Mouse (Mus musculus): ENCODE results near the gene Sult5a1. TPM values are rescaled to one million over a fixed set of nuclear protein-coding genes. Genes with fewer than 3 reads are reported as not detected.
A peak's percentile ranks its signal among the peaks of the same experiment; 100 is the strongest.
"Not testable (repeated sequence)": the region's sequence is repeated elsewhere in the genome, so short reads cannot be mapped to it uniquely, and the experiment has no call there.

The Sult5a1 gene
- polyA plus RNA-seq, 1 experiment from 2014 or later: 6.8 TPM

- peak; percentile 35 for DNase-seq (ENCODE audit: low spot score)
- H3K9me3 ChIP-seq (ENCODE audit: control insufficient read depth, low read length); H3K27me3 ChIP-seq (ENCODE audit: control insufficient read depth, insufficient read depth, low read length); ATAC-seq (ENCODE audit: insufficient number of reproducible peaks, low FRiP score, low TSS enrichment, low read depth); H3K4me1 ChIP-seq (ENCODE audit: control insufficient read depth, insufficient read depth, low read length): not testable (repeated sequence)
- WGBS: under 1% methylated on average over 15 of the region's 26 CpGs
- Histone ChIP-seq H3K36me3 (ENCODE audit: control insufficient read depth, insufficient read depth, low read length) (peaks cover 13% of the 10 kb centered on the region), H3K9ac (ENCODE audit: low read length) (peak overlapping the region; percentile 96), H3K4me2 (ENCODE audit: low read depth, severe bottlenecking) (peak overlapping the region; percentile 59), H3K4me3 (ENCODE audit: low read depth, low read length) (peak overlapping the region; percentile 94), H3K27ac (replicated peaks; ENCODE audit: low read depth, low read length) (peak overlapping the region; percentile 93)
Measured at GRCm38 (mm10) chr8:123102855-123103254, 55.3 kb downstream of the Sult5a1 start.

DNA sequence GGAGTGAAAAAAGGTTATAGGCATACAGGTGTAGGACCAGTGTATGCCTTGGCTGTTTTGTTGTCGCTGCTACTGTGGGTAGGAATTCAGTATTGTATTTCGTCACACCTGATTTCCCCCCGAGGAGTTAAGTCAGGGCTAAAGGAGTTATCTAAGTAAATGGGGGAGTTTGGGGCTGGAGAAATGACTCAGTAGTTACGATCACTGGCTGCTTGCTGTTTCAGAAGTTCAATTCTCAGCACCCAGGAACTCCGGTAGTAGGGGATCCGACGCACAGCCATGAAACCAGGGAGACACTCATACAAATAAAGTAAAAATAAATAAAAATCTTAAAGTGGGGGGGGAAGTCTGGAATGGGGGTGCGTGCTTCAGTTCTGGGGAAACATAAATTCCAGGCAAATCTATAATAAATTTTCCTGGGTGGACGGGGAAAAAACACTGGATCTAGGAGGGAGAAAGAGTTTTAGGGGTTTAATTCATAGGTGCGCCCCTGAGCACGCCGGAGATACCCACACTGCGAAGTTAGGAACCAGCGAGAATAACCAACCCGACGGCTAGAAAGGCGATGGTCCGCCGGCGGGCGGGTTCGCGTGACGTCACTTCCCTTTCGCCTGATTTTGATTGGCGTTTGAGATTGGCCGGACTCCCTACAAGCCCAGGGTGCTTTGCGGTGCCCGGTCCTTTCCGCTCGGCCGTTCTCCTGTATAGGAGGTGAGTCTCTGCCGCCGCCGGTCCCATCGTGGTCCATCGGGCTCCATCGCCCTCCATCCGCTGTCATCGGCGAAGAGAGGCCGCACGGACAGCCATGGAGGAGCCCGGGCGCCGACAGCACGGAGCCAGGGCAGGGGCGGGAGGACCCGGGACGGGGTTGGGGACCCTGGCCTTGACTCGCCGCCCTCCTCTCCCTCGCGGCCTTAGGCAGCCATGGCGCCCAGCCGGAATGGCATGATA is 56.1 kb downstream of the Sult5a1 start, which contains the start of gene Rpl13:
TSS of gene Rpl13 (plus strand) at position 616 of the 951 bp plus-strand sequence.
- Histone ChIP-seq H3K4me2 (ENCODE audit: low read depth, severe bottlenecking) (peak within 1 kb of the TSS; percentile 60), H3K9ac (ENCODE audit: low read length) (peak within 1 kb of the TSS; percentile 96), H3K4me3 (ENCODE audit: low read depth, low read length) (peak within 1 kb of the TSS; percentile 94), H3K27ac (replicated peaks; ENCODE audit: low read depth, low read length) (peak within 1 kb of the TSS; percentile 93), H3K4me1 (ENCODE audit: control insufficient read depth, insufficient read depth, low read length) (peaks cover 7% of the 10 kb centered on the region; the same call in 1 of the 2 replicates), H3K36me3 (ENCODE audit: control insufficient read depth, insufficient read depth, low read length) (peaks cover 21% of the 10 kb centered on the region), H3K9me3 (ENCODE audit: control insufficient read depth, low read length) (no peaks in the 10 kb centered on the region), H3K27me3 (ENCODE audit: control insufficient read depth, insufficient read depth, low read length) (no peaks in the 10 kb centered on the region)
- ATAC-seq (ENCODE audit: insufficient number of reproducible peaks, low FRiP score, low TSS enrichment, low read depth) (peak; percentile 93), DNase-seq (ENCODE audit: low spot score) (peak; percentile 98)
- WGBS: 1% methylated on average over 56 of the region's 56 CpGs

- Histone ChIP-seq H3K4me1 (ENCODE audit: control insufficient read depth, insufficient read depth, low read length) (peaks cover 7% of the 10 kb centered on the region; the same call in 1 of the 2 replicates), H3K27ac (replicated peaks; ENCODE audit: low read depth, low read length) (no peak overlapping the region), H3K9ac (ENCODE audit: low read length) (no peak overlapping the region), H3K4me3 (ENCODE audit: low read depth, low read length) (no peak overlapping the region), H3K9me3 (ENCODE audit: control insufficient read depth, low read length) (no peaks in the 10 kb centered on the region), H3K36me3 (ENCODE audit: control insufficient read depth, insufficient read depth, low read length) (peaks cover 22% of the 10 kb centered on the region), H3K27me3 (ENCODE audit: control insufficient read depth, insufficient read depth, low read length) (no peaks in the 10 kb centered on the region), H3K4me2 (ENCODE audit: low read depth, severe bottlenecking) (no peak overlapping the region)
- DNase-seq (ENCODE audit: low spot score): no peak
- 77% methylated on average over 4 of the region's 4 CpGs for WGBS
- ATAC-seq (ENCODE audit: insufficient number of reproducible peaks, low FRiP score, low TSS enrichment, low read depth): no peak
Measured at GRCm38 (mm10) chr8:123101244-123101643, 56.9 kb downstream of the Sult5a1 start.

GRCm38 (mm10) chr8:123100288-123100687 is 57.8 kb downstream of the Sult5a1 start:
- Histone ChIP-seq H3K4me3 (ENCODE audit: low read depth, low read length) (no peak overlapping the region), H3K9ac (ENCODE audit: low read length) (no peak overlapping the region), H3K4me2 (ENCODE audit: low read depth, severe bottlenecking) (no peak overlapping the region), H3K36me3 (ENCODE audit: control insufficient read depth, insufficient read depth, low read length) (peaks cover 22% of the 10 kb centered on the region), H3K27ac (replicated peaks; ENCODE audit: low read depth, low read length) (no peak overlapping the region), H3K9me3 (ENCODE audit: control insufficient read depth, low read length) (no peaks in the 10 kb centered on the region), H3K4me1 (ENCODE audit: control insufficient read depth, insufficient read depth, low read length) (peaks cover 7% of the 10 kb centered on the region; the same call in 1 of the 2 replicates), H3K27me3 (ENCODE audit: control insufficient read depth, insufficient read depth, low read length) (no peaks in the 10 kb centered on the region)
- no peak for ATAC-seq (ENCODE audit: insufficient number of reproducible peaks, low FRiP score, low TSS enrichment, low read depth)
- 47% methylated on average over 8 of the region's 8 CpGs for WGBS
- DNase-seq (ENCODE audit: low spot score): no peak

DNA sequence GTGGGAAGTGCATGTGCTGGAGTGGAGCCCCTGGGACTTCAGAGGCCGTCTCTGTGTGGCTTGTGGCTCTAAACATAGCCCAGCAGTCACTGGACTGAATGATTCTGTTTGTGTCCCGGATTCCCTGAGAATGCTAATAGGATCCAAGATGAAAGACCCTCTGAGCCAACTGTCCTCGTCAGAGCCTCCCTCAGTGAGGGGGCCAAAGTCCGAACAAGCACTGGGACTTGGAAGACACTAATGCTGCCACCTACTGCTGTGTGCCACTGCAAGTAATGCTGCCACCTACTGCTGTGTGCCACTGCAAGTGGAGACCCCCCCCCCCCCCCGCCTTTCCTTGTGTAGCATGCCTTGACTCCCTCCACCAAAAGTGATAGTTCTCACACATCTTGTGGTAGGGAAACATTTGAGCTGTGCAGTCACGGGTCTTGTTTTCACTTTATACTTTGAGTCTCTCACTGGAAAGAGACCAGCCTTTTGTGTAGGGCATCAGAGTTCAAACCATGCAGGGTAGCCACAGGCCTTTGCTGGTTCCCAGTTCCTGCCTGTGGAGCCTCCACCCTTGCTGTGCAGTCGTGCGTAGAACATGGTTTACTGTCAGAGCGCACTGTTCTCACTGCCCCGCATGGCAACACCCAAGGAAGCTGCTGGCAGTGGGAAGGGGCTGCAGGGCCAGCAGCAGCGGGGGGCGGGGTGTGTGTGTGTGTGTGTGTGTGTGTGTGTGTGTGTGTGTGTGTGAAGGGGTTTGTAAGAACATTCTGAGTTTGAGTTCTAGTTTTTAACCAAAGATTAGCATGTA is 60.1 kb downstream of the Sult5a1 start:
- peaks cover 20% of the 10 kb centered on the region for H3K36me3 ChIP-seq (ENCODE audit: control insufficient read depth, insufficient read depth, low read length)
- no peak for ATAC-seq (ENCODE audit: insufficient number of reproducible peaks, low FRiP score, low TSS enrichment, low read depth)
- 79% methylated on average over 11 of the region's 12 CpGs for WGBS

DNA sequence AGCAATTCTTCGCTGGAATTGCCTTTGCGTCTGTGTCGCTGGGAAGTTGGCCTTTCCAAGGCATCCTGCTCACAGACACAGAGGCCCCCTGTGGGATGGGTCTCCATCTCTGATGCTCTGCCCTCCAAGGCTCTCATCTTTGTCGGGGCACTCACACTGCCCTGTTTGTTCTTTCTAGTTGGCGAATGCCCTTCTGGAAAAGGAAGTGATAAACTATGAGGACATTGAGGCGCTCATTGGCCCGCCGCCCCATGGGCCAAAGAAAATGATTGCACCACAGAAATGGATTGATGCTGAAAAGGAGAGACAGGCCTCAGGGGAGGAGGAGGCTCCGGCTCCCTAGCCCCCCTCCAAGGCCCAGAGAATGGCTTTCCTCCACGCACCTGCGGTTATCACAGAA is 60.9 kb downstream of the Sult5a1 start:
- Histone ChIP-seq H3K4me3 (ENCODE audit: low read depth, low read length) (no peak overlapping the region), H3K36me3 (ENCODE audit: control insufficient read depth, insufficient read depth, low read length) (peaks cover 20% of the 10 kb centered on the region), H3K9me3 (ENCODE audit: control insufficient read depth, low read length) (no peaks in the 10 kb centered on the region), H3K27ac (replicated peaks; ENCODE audit: low read depth, low read length) (no peak overlapping the region), H3K4me2 (ENCODE audit: low read depth, severe bottlenecking) (no peak overlapping the region), H3K4me1 (ENCODE audit: control insufficient read depth, insufficient read depth, low read length) (no peaks in the 10 kb centered on the region), H3K9ac (ENCODE audit: low read length) (no peak overlapping the region), H3K27me3 (ENCODE audit: control insufficient read depth, insufficient read depth, low read length) (no peaks in the 10 kb centered on the region)
- no peak for ATAC-seq (ENCODE audit: insufficient number of reproducible peaks, low FRiP score, low TSS enrichment, low read depth)
- DNase-seq (ENCODE audit: low spot score): no peak
- 94% methylated on average over 11 of the region's 11 CpGs for WGBS

More for the DNA sequence above, 60.1 kb downstream of the Sult5a1 start:
- H3K4me3 ChIP-seq (ENCODE audit: low read depth, low read length): no peak overlapping the region
- no peaks in the 10 kb centered on the region for H3K9me3 ChIP-seq (ENCODE audit: control insufficient read depth, low read length)
- H3K27me3 ChIP-seq (ENCODE audit: control insufficient read depth, insufficient read depth, low read length): no peaks in the 10 kb centered on the region
- H3K4me2 ChIP-seq (ENCODE audit: low read depth, severe bottlenecking): no peak overlapping the region
- H3K9ac ChIP-seq (ENCODE audit: low read length): no peak overlapping the region
- H3K27ac ChIP-seq (replicated peaks; ENCODE audit: low read depth, low read length): no peak overlapping the region
- no peak for DNase-seq (ENCODE audit: low spot score)
- no peaks in the 10 kb centered on the region for H3K4me1 ChIP-seq (ENCODE audit: control insufficient read depth, insufficient read depth, low read length)

Small RNA genes lying within 50 kb of the gene (microRNA-seq; reads per million reads assigned to microRNA genes)
- gene Mir7079 (not detected), gene Mir7080 (not detected)

Other genes starting within 250 kb of the Sult5a1 start
- 84.6 and 98.3 TPM in 2 replicates for gene Ankrd11, start 116.0 kb downstream of the Sult5a1 start, polyA plus RNA-seq (2014; fragmentation: Nextera tagmentation; extraction: Ambion mirVana)
- 45.0 and 45.4 TPM in 2 replicates for gene Spg7, start 95.4 kb downstream of the Sult5a1 start, polyA plus RNA-seq (2014; fragmentation: Nextera tagmentation; extraction: Ambion mirVana)
- 1,566 and 1,655 TPM in 2 replicates for gene Rpl13, start 56.0 kb downstream of the Sult5a1 start, polyA plus RNA-seq (2014; fragmentation: Nextera tagmentation; extraction: Ambion mirVana)
- gene Cpne7, start 40.9 kb downstream of the Sult5a1 start, polyA plus RNA-seq (2014; fragmentation: Nextera tagmentation; extraction: Ambion mirVana): 0.57 and 0.82 TPM in 2 replicates
- gene Dpep1, start 27.9 kb upstream of the Sult5a1 start, polyA plus RNA-seq (2014; fragmentation: Nextera tagmentation; extraction: Ambion mirVana): 2.9 and 3.1 TPM in 2 replicates
- 94.4 and 95.1 TPM in 2 replicates for gene Chmp1a, start 54.4 kb upstream of the Sult5a1 start, polyA plus RNA-seq (2014; fragmentation: Nextera tagmentation; extraction: Ambion mirVana)
- gene Spata33, start 54.5 kb upstream of the Sult5a1 start, polyA plus RNA-seq (2014; fragmentation: Nextera tagmentation; extraction: Ambion mirVana): 3.3 and 3.4 TPM in 2 replicates
- gene Cdk10, start 66.5 kb upstream of the Sult5a1 start, polyA plus RNA-seq (2014; fragmentation: Nextera tagmentation; extraction: Ambion mirVana): 34.2 and 36.5 TPM in 2 replicates
- 0.87 and 1.2 TPM in 2 replicates for gene Spata2l, start 77.9 kb upstream of the Sult5a1 start, polyA plus RNA-seq (2014; fragmentation: Nextera tagmentation; extraction: Ambion mirVana)
- gene Zfp276, start 95.9 kb upstream of the Sult5a1 start, polyA plus RNA-seq (2014; fragmentation: Nextera tagmentation; extraction: Ambion mirVana): 18.8 and 22.2 TPM in 2 replicates
- 24.0 and 25.6 TPM in 2 replicates for gene Vps9d1, start 96.0 kb upstream of the Sult5a1 start, polyA plus RNA-seq (2014; fragmentation: Nextera tagmentation; extraction: Ambion mirVana)
- gene Fanca, start 160.3 kb upstream of the Sult5a1 start, polyA plus RNA-seq (2014; fragmentation: Nextera tagmentation; extraction: Ambion mirVana): 38.9 and 39.2 TPM in 2 replicates
- gene Spire2, start 174.4 kb upstream of the Sult5a1 start, polyA plus RNA-seq (2014; fragmentation: Nextera tagmentation; extraction: Ambion mirVana): 0.95 and 1.9 TPM in 2 replicates
- gene Tcf25, start 215.4 kb upstream of the Sult5a1 start, polyA plus RNA-seq (2014; fragmentation: Nextera tagmentation; extraction: Ambion mirVana): 136 and 149 TPM in 2 replicates
- gene Mc1r, start 248.8 kb upstream of the Sult5a1 start, polyA plus RNA-seq (2014; fragmentation: Nextera tagmentation; extraction: Ambion mirVana): not detected in 2 replicates

Measured in limb, embryonic 11.5 days (tissue).